Mouse (Mus musculus): ENCODE data around the gene A830018L16Rik.

DNA sequence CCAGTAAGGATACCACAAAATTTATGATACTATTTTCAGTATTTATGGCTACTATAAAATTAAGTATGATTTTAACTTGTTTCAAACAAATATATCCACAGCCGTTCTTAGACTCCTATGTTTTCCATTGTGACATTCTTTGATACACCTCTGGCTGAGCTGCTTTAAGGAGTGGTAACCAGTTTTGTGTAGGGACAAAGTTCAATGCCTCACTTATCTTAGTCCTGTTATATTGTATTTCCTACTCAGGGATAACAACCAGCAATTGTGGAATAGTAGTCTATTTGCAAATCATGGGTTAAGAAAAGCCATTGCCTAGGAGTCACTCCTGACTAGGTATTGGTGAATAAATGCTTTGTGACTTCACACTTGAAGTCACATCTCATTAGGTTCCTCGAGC, 378.9 kb downstream of the A830018L16Rik start:
- no peak for TF ChIP-seq CTCF (IDR thresholded peaks at IDR 0.05; ENCODE audit: insufficient read depth, low read depth, low read length)
- no peak for TF ChIP-seq POLR2A (IDR thresholded peaks at IDR 0.05; ENCODE audit: insufficient read depth, low read depth, low read length)
